Mouse (Mus musculus) myocyte (in vitro differentiated cells): ENCODE data around the gene Ralbp1. TPM values are rescaled to one million over a fixed set of nuclear protein-coding genes. Genes with fewer than 3 reads are reported as not detected.

Experiments used
- H3K27me3 ChIP-seq: one replicate; pipeline ENCODE4 v1.6.1; 2011; ENCODE audit not compliant: control insufficient read depth, insufficient read depth, insufficient read length
- H3K36me3 ChIP-seq: one replicate; pipeline ENCODE4 v1.6.1; 2011; ENCODE audit not compliant: control insufficient read depth, insufficient read depth
- H3K4me2 ChIP-seq: one replicate; pipeline ENCODE4 v1.6.1; 2011; ENCODE audit warnings: low read depth, control low read depth
- H3K4me3 ChIP-seq: one replicate; pipeline ENCODE4 v1.5.1; 2011; ENCODE audit warnings: mild to moderate bottlenecking, control low read depth, moderate library complexity
- H3K79me2 ChIP-seq: one replicate; pipeline ENCODE4 v1.6.1; 2011; ENCODE audit not compliant: control insufficient read depth, insufficient read depth
- H3ac ChIP-seq: one replicate; pipeline ENCODE4 v1.6.1; 2011; ENCODE audit not compliant: control insufficient read depth, insufficient read length
- CEBPB ChIP-seq: IDR thresholded peaks from 2 replicates; pipeline ENCODE4 v1.6.1; 2011; ENCODE audit warnings: mild to moderate bottlenecking, moderate library complexity; ENCODE audit not compliant: poor library complexity, insufficient read depth, severe bottlenecking
- E2F4 ChIP-seq: IDR thresholded peaks from one replicate; pipeline ENCODE4 v1.6.1; 2011; ENCODE audit warnings: mild to moderate bottlenecking, control low read depth, moderate library complexity; ENCODE audit not compliant: insufficient read depth
- MAX ChIP-seq: IDR thresholded peaks from one replicate; pipeline ENCODE4 v1.6.1; 2011; ENCODE audit warnings: low read depth, mild to moderate bottlenecking, control low read depth
- MYOD1 ChIP-seq, 3 experiments: IDR thresholded peaks; one replicate each; pipeline ENCODE4 v1.6.1; 2011; ENCODE audit warnings: control low read depth in 2 of 3, low read depth in 2 of 3, mild to moderate bottlenecking in 2 of 3, moderate library complexity in 1 of 3; ENCODE audit not compliant: insufficient read length in 2 of 3, control insufficient read depth in 1 of 3
- MYOG ChIP-seq, 3 experiments: IDR thresholded peaks; one replicate each; pipeline ENCODE4 v1.6.1; 2011; ENCODE audit warnings: control low read depth in 2 of 3, low read depth in 2 of 3, mild to moderate bottlenecking in 2 of 3; ENCODE audit not compliant: insufficient read length in 2 of 3, control insufficient read depth in 1 of 3, insufficient read depth in 1 of 3
- POLR2A ChIP-seq: IDR thresholded peaks from one replicate; pipeline ENCODE4 v1.6.1; 2011; ENCODE audit warnings: low read depth, mild to moderate bottlenecking, control low read depth, moderate library complexity; ENCODE audit not compliant: insufficient read length
- POLR2AphosphoS2 ChIP-seq: IDR thresholded peaks from one replicate; pipeline ENCODE4 v1.6.1; 2011; ENCODE audit warnings: low read depth, control low read depth; ENCODE audit not compliant: insufficient read length
- REST ChIP-seq: IDR thresholded peaks from one replicate; pipeline ENCODE4 v1.6.1; 2011; ENCODE audit warnings: mild to moderate bottlenecking, control low read depth, moderate library complexity; ENCODE audit not compliant: insufficient read depth, insufficient read length
- SRF ChIP-seq: IDR thresholded peaks from one replicate; pipeline ENCODE4 v1.6.1; 2011; ENCODE audit warnings: low read depth; ENCODE audit not compliant: control insufficient read depth, insufficient read length
- TCF12 ChIP-seq: IDR thresholded peaks from one replicate; pipeline ENCODE4 v1.6.1; 2011; ENCODE audit warnings: mild to moderate bottlenecking, control low read depth; ENCODE audit not compliant: poor library complexity, insufficient read depth, severe bottlenecking
- TCF3 ChIP-seq: IDR thresholded peaks from one replicate; pipeline ENCODE4 v1.6.1; 2011; ENCODE audit warnings: low read depth, control low read depth; ENCODE audit not compliant: insufficient read length
- USF1 ChIP-seq: IDR thresholded peaks from one replicate; pipeline ENCODE4 v1.6.1; 2011; ENCODE audit warnings: low read depth, mild to moderate bottlenecking, control low read depth, moderate library complexity
- polyA plus RNA-seq: library from polyadenylated mRNA; unstranded; fragments of >200 nt; fragmentation: generic; extraction: Trizol; gene quantifications from one replicate; pipeline ENCODE4 v1.2.1, GENCODE M21; 2012; ENCODE audit warnings: missing spikeins

The Ralbp1 gene
- polyA plus RNA-seq, 1 experiment: 24.5 TPM

- peaks cover 31% of the 10 kb centered on the region for H3K79me2 ChIP-seq
- no peaks in the 10 kb centered on the region for H3K27me3 ChIP-seq
- TF ChIP-seq MYOG (IDR thresholded peaks at IDR 0.05; ENCODE audit: control insufficient read depth in 1 of 3, insufficient read depth in 1 of 3, insufficient read length in 2 of 3, low read depth in 2 of 3) (no peak), REST (no peak), POLR2A (no peak), MYOD1 (IDR thresholded peaks at IDR 0.05; ENCODE audit: control insufficient read depth in 1 of 3, insufficient read length in 2 of 3, low read depth in 2 of 3) (peak in 1 of 3 experiments; percentile 9), MAX (no peak), USF1 (no peak)
- peak overlapping the region; percentile 40 for H3K4me3 ChIP-seq
- no peaks in the 10 kb centered on the region for H3K36me3 ChIP-seq
- peak overlapping the region; percentile 83 for H3K4me2 ChIP-seq
- H3ac ChIP-seq: peak overlapping the region; percentile 96
These were observed 251 bp downstream of the Ralbp1 start for GRCm38 (mm10) chr17:65885398-65885696.

GRCm38 (mm10) chr17:65884691-65885397, 754 bp downstream of the Ralbp1 start:
- Histone ChIP-seq H3K4me3 (peak overlapping the region; percentile 40), H3K27me3 (no peaks in the 10 kb centered on the region), H3K4me2 (peak overlapping the region; percentile 83), H3K79me2 (peaks cover 36% of the 10 kb centered on the region), H3ac (peak overlapping the region; percentile 96), H3K36me3 (no peaks in the 10 kb centered on the region)
- TF ChIP-seq E2F4 (peak; percentile 34), SRF (no peak), USF1 (no peak), MYOG (IDR thresholded peaks at IDR 0.05; ENCODE audit: control insufficient read depth in 1 of 3, insufficient read depth in 1 of 3, insufficient read length in 2 of 3, low read depth in 2 of 3) (no peak), TCF12 (no peak), MAX (no peak), POLR2A (peak; percentile 59), MYOD1 (IDR thresholded peaks at IDR 0.05; ENCODE audit: control insufficient read depth in 1 of 3, insufficient read length in 2 of 3, low read depth in 2 of 3) (no peak), TCF3 (no peak), CEBPB (no peak), REST (no peak), POLR2AphosphoS2 (peak; percentile 81)

- H3K79me2 ChIP-seq: peaks cover 41% of the 10 kb centered on the region
- no peaks in the 10 kb centered on the region for H3K27me3 ChIP-seq
- TF ChIP-seq MYOG (IDR thresholded peaks at IDR 0.05; ENCODE audit: control insufficient read depth in 1 of 3, insufficient read depth in 1 of 3, insufficient read length in 2 of 3, low read depth in 2 of 3) (peak in 2 of 3 experiments; percentile 20 to 63), POLR2AphosphoS2 (no peak), REST (no peak), TCF3 (no peak), E2F4 (no peak), POLR2A (no peak), MYOD1 (IDR thresholded peaks at IDR 0.05; ENCODE audit: control insufficient read depth in 1 of 3, insufficient read length in 2 of 3, low read depth in 2 of 3) (peak in 2 of 3 experiments; percentile 42 to 44), TCF12 (no peak), CEBPB (no peak), SRF (no peak), MAX (no peak), USF1 (no peak)
These were observed 1.4 kb downstream of the Ralbp1 start for GRCm38 (mm10) chr17:65884061-65884669.

DNA sequence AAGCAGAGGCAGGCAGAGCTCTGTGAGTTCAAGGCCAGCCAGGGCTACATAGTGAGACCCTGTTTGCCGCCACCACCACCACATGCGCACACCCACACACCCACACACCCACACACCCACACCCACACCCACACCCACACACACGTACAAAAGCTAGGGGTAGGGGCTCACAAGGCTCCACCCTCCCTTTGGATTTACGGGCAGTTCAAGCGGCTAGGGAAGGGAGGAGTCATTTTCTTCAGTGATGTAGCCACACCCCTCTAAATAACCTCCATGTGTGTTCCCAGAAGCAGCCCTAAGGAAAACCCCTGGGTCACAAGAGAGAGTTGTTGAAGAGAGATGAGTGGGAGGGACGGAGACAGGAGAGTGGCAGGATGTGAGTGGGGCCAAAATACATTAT, 8.6 kb downstream of the Ralbp1 start:
- H3K4me2 ChIP-seq: no peak overlapping the region

More at GRCm38 (mm10) chr17:65884061-65884669, 1.4 kb downstream of the Ralbp1 start:
- peak overlapping the region; percentile 96 for H3ac ChIP-seq
- peak overlapping the region; percentile 95 for H3K4me2 ChIP-seq
- H3K4me3 ChIP-seq: peak overlapping the region; percentile 40
- no peaks in the 10 kb centered on the region for H3K36me3 ChIP-seq

More for the DNA sequence above, 8.6 kb downstream of the Ralbp1 start:
- H3K36me3 ChIP-seq: no peaks in the 10 kb centered on the region
- TF ChIP-seq POLR2AphosphoS2: no peak
- TF ChIP-seq POLR2A: no peak
- no peak for TF ChIP-seq USF1
- TF ChIP-seq REST: no peak
- no peak for TF ChIP-seq TCF12
- TF ChIP-seq MYOG (IDR thresholded peaks at IDR 0.05; ENCODE audit: control insufficient read depth in 1 of 3, insufficient read depth in 1 of 3, insufficient read length in 2 of 3, low read depth in 2 of 3): no peak
- TF ChIP-seq SRF: no peak
- TF ChIP-seq E2F4: no peak
- TF ChIP-seq MAX: no peak
- TF ChIP-seq MYOD1 (IDR thresholded peaks at IDR 0.05; ENCODE audit: control insufficient read depth in 1 of 3, insufficient read length in 2 of 3, low read depth in 2 of 3): no peak
- no peak for TF ChIP-seq TCF3
- no peak for TF ChIP-seq CEBPB
- H3K79me2 ChIP-seq: peaks cover 57% of the 10 kb centered on the region
- no peak overlapping the region for H3K4me3 ChIP-seq
- H3ac ChIP-seq: no peak overlapping the region
- no peaks in the 10 kb centered on the region for H3K27me3 ChIP-seq
